Mouse (Mus musculus): Measurements from ENCODE around the gene Pla2g2d. TPM values are rescaled to one million over a fixed set of nuclear protein-coding genes. Genes with fewer than 3 reads are reported as not detected.

Pla2g2d gene
- polyA plus RNA-seq, 1 experiment from 2014 or later, result 0.13 TPM

DNA sequence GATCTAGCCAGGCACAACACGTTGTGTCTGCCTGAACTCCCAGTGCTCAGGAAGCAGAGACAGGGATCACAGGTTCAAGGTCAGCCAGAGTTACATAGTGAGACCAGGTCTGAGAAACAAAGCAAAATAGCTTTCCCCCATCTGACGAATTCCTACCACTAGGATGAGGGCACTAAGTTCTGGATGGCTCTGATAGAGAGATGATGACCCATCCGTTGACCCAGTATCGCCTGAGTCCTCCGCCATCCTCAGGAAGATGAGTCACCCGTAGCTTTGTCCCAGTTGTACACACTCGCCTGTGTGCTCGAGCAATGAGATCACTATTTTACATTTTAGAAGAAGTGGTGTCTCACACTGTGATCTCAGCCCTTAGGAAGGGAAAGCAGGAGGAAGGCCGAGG is 13.3 kb upstream of the Pla2g2d start:
- no peak overlapping the region for H3K4me3 ChIP-seq (ENCODE audit: low read depth, low read length)
- no peak overlapping the region for H3K9ac ChIP-seq (replicated peaks; ENCODE audit: low read depth, low read length)
- ATAC-seq (ENCODE audit: insufficient number of reproducible peaks, insufficient read depth, low FRiP score, low read depth), result no peak
- H3K27ac ChIP-seq (ENCODE audit: low read length), result no peak overlapping the region
- no peaks in the 10 kb centered on the region for H3K4me1 ChIP-seq (ENCODE audit: control insufficient read depth, insufficient read depth, low read length)
- no peaks in the 10 kb centered on the region for H3K36me3 ChIP-seq (ENCODE audit: control insufficient read depth, insufficient read depth, low read length)
- no peak overlapping the region for H3K4me2 ChIP-seq (replicated peaks; ENCODE audit: low read depth, low read length)
- no peaks in the 10 kb centered on the region for H3K27me3 ChIP-seq (ENCODE audit: control insufficient read depth, insufficient read depth, low read length)
- no peaks in the 10 kb centered on the region for H3K9me3 ChIP-seq (ENCODE audit: control insufficient read depth, low read depth, low read length)
- 77% methylated on average over 9 of the region's 9 CpGs for WGBS

DNA sequence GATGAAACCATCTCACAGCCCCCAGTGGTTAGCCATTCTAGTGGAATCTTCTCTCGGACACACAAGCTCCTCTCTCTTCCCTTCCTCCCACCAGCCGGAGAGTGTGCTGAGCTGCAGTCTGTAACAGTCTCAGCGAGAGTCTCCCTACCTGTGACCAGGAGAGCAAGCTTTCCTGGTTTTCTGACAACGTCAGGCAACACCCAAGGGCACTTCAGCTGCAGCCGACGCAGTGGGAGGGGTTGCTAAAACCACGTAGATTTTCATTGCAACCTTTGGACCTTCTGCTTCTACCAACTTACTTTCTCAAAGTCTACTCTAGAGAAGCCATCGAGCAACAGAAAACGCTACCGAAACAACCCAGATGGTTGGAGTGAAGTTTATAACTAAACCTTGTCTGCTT is 3.6 kb upstream of the Pla2g2d start:
- H3K4me3 ChIP-seq (ENCODE audit: low read depth, low read length), result no peak overlapping the region
- H3K36me3 ChIP-seq (ENCODE audit: control insufficient read depth, insufficient read depth, low read length), result no peaks in the 10 kb centered on the region
- WGBS, result 66% methylated on average over 10 of the region's 10 CpGs
- no peak overlapping the region for H3K27ac ChIP-seq (ENCODE audit: low read length)
- H3K4me1 ChIP-seq (ENCODE audit: control insufficient read depth, insufficient read depth, low read length), result no peaks in the 10 kb centered on the region
- no peak overlapping the region for H3K4me2 ChIP-seq (replicated peaks; ENCODE audit: low read depth, low read length)
- H3K9ac ChIP-seq (replicated peaks; ENCODE audit: low read depth, low read length), result no peak overlapping the region
- H3K9me3 ChIP-seq (ENCODE audit: control insufficient read depth, low read depth, low read length), result no peaks in the 10 kb centered on the region
- H3K27me3 ChIP-seq (ENCODE audit: control insufficient read depth, insufficient read depth, low read length), result no peaks in the 10 kb centered on the region
- ATAC-seq (ENCODE audit: insufficient number of reproducible peaks, insufficient read depth, low FRiP score, low read depth), result 0 out of 2 replicates have a peak, but pooled peaks have one; percentile 69

DNA sequence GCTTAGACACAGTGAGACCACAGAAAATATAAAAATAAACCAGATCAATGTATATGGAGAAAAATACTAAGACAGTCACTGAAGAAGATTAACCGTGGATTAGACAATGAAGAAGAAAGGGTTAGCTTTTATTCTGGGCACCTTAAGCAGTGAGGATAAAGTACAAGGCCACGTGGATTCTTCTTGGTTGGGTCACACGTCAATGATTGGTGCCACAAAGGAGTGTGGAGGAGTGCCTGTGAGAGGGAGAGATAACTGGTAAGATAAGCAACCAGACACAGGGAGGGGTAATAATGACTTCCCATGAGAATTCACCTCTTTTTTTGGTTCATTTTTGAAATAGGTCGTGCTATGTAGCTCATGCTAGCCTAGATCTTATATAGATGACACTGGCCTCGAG is 3.1 kb upstream of the Pla2g2d start:
- Histone ChIP-seq H3K36me3 (ENCODE audit: control insufficient read depth, insufficient read depth, low read length) (no peaks in the 10 kb centered on the region), H3K9me3 (ENCODE audit: control insufficient read depth, low read depth, low read length) (no peaks in the 10 kb centered on the region), H3K4me3 (ENCODE audit: low read depth, low read length) (no peak overlapping the region), H3K4me2 (replicated peaks; ENCODE audit: low read depth, low read length) (no peak overlapping the region), H3K9ac (replicated peaks; ENCODE audit: low read depth, low read length) (no peak overlapping the region), H3K27ac (ENCODE audit: low read length) (no peak overlapping the region), H3K27me3 (ENCODE audit: control insufficient read depth, insufficient read depth, low read length) (no peaks in the 10 kb centered on the region), H3K4me1 (ENCODE audit: control insufficient read depth, insufficient read depth, low read length) (no peaks in the 10 kb centered on the region)
- ATAC-seq (ENCODE audit: insufficient number of reproducible peaks, insufficient read depth, low FRiP score, low read depth), result no peak
- WGBS, result 84% methylated on average over 5 of the region's 5 CpGs

DNA sequence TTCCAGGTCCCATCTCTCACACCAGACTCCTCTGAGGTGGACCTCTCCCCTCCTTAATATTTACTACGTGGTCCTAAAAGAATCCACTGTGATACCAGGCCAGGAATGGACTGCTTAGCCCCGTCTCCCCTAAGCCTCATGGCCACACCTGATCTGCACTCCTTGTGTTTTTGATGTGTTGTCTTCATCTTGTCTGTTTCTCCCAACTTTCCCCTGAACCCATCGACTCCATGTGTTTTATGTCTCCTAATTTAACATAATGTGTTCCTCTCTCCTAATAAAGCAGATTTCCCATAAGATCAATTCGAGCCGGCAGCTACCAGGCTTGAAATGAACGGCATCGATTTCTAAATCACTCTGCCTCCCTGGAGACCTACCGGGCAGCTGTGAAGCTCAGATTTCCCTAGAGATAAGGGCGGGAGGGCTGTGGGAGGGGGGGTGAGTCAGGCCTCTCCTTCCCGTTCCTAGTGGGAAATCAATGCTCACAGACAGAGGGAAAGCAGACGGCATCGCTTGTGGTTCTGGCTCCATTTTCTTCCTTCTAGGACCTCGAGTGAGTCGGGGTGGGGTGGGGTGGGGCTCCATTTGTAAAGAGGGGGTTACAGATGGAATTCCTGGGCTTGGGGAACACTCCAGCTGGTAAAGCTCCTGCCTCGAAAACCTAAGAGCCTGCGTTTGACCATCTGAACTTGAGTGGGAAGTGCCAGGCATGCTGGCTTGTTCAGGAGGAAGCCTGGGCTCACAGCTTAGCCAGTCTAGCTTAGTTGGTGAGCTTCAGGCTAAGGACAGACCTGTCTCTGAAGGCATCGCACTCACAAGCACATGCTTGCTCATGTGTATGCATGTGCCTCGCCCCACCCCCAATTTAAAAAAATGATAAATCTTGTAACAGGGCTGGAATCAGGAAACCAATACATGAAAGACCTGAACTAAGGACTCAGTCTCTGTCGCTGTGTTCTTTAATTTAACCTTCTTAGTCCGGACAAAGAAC is 2.2 kb downstream of the Pla2g2d start:
- H3K9ac ChIP-seq (replicated peaks; ENCODE audit: low read depth, low read length), result no peak overlapping the region
- H3K9me3 ChIP-seq (ENCODE audit: control insufficient read depth, low read depth, low read length), result no peaks in the 10 kb centered on the region
- ATAC-seq (ENCODE audit: insufficient number of reproducible peaks, insufficient read depth, low FRiP score, low read depth), result no peak
- 0 out of 2 replicates have a peak, but pooled peaks cover 3% of the 10 kb centered on the region for H3K4me1 ChIP-seq (ENCODE audit: control insufficient read depth, insufficient read depth, low read length)
- no peak overlapping the region for H3K4me2 ChIP-seq (replicated peaks; ENCODE audit: low read depth, low read length)
- no peak overlapping the region for H3K27ac ChIP-seq (ENCODE audit: low read length)
- no peaks in the 10 kb centered on the region for H3K27me3 ChIP-seq (ENCODE audit: control insufficient read depth, insufficient read depth, low read length)
- H3K36me3 ChIP-seq (ENCODE audit: control insufficient read depth, insufficient read depth, low read length), result no peaks in the 10 kb centered on the region
- 31% methylated on average over 20 of the region's 20 CpGs for WGBS
- no peak overlapping the region for H3K4me3 ChIP-seq (ENCODE audit: low read depth, low read length)

DNA sequence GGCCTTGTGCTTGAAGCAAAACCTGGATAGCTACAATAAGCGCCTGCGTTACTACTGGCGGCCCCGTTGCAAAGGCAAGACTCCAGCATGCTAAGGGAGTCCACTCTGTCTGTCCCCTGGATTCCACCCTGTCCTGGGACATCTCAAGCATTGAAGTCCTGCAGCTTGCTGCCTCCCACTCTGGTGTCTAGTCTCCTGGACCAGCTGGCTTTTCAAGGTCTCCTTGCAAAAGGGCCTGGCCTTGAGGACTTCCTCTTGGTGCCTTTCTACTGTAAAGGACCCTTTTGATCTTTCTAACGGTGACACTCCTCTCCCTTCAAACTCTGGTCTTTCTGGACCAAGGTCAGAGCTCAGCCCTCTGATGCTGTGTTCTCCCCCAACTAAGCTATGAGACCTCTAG is 4.8 kb downstream of the Pla2g2d start:
- no peak for ATAC-seq (ENCODE audit: insufficient number of reproducible peaks, insufficient read depth, low FRiP score, low read depth)
- Histone ChIP-seq H3K9me3 (ENCODE audit: control insufficient read depth, low read depth, low read length) (no peaks in the 10 kb centered on the region), H3K4me3 (ENCODE audit: low read depth, low read length) (no peak overlapping the region), H3K36me3 (ENCODE audit: control insufficient read depth, insufficient read depth, low read length) (no peaks in the 10 kb centered on the region), H3K27me3 (ENCODE audit: control insufficient read depth, insufficient read depth, low read length) (no peaks in the 10 kb centered on the region), H3K9ac (replicated peaks; ENCODE audit: low read depth, low read length) (no peak overlapping the region), H3K4me2 (replicated peaks; ENCODE audit: low read depth, low read length) (no peak overlapping the region), H3K27ac (ENCODE audit: low read length) (no peak overlapping the region), H3K4me1 (ENCODE audit: control insufficient read depth, insufficient read depth, low read length) (0 out of 2 replicates have a peak, but pooled peaks cover 3% of the 10 kb centered on the region)
- WGBS, result 77% methylated on average over 5 of the region's 5 CpGs

DNA sequence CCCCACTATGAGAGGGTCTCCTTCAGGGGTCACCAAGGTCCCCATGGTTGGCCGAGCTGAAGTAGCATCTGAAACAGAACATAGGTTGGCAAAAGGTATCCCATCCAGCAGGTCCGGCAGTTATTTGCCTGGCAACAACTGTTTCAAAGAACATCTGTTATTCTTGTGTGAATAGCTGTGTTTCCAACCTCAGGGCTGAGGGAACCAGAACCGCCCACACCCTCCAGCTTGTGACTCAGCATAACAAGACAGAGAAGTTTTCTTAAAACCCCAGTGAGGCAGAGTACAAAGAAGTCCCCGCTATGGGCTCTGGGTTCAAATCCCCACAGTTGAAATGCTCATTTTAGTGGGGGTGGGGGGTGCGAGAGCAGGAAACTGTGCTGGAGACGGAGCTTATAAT is 6.6 kb downstream of the Pla2g2d start:
- Histone ChIP-seq H3K4me3 (ENCODE audit: low read depth, low read length) (no peak overlapping the region), H3K27ac (ENCODE audit: low read length) (no peak overlapping the region), H3K9ac (replicated peaks; ENCODE audit: low read depth, low read length) (no peak overlapping the region), H3K9me3 (ENCODE audit: control insufficient read depth, low read depth, low read length) (no peaks in the 10 kb centered on the region), H3K4me1 (ENCODE audit: control insufficient read depth, insufficient read depth, low read length) (0 out of 2 replicates have a peak, but pooled peaks cover 6% of the 10 kb centered on the region), H3K36me3 (ENCODE audit: control insufficient read depth, insufficient read depth, low read length) (no peaks in the 10 kb centered on the region), H3K4me2 (replicated peaks; ENCODE audit: low read depth, low read length) (no peak overlapping the region), H3K27me3 (ENCODE audit: control insufficient read depth, insufficient read depth, low read length) (no peaks in the 10 kb centered on the region)
- no peak for ATAC-seq (ENCODE audit: insufficient number of reproducible peaks, insufficient read depth, low FRiP score, low read depth)
- 78% methylated on average over 6 of the region's 6 CpGs for WGBS

DNA sequence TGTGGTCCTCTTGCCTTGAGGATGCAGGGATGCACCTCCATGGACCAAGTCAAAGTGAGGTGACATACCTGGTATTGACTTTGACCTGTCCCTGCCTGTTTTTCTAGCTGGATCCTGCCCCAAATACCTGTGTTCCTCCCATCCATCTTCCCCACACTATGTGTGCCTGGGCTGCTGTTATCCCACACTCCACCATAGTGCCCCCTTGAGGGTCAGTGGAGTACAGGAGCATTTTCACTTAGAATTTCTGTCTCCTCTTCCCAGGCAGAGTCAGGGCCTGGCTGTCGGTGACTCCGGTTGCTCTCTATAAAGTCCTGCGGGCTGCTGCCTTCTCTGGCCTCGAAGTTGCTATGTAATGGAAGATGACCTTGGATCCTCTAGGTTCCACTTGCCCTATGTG is 10.2 kb downstream of the Pla2g2d start:
- ATAC-seq (ENCODE audit: insufficient number of reproducible peaks, insufficient read depth, low FRiP score, low read depth), result no peak
- WGBS, result 59% methylated on average over 4 of the region's 4 CpGs
- H3K4me2 ChIP-seq (replicated peaks; ENCODE audit: low read depth, low read length), result no peak overlapping the region

DNA sequence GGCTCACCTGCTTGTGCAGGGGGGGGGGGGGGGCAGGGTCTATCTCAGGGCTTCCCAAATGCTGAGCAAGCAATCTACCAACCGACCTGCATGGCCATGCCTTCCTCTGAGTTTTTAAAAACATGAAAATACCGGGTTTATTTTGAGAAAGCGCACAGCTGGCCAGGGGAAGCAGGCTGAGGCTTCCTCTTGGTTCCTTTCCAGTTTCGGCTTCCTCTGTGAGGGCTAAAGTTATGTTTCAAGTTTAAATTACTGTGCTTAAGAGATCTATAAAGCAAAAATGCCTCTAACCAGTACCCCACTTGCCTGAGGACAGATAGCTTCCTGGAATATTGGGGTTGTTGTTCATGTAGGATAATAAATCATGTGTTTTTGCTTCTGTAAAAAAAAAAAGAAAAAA is 10.6 kb downstream of the Pla2g2d start:
- WGBS, result 53% methylated on average over 4 of the region's 4 CpGs
- Histone ChIP-seq H3K36me3 (ENCODE audit: control insufficient read depth, insufficient read depth, low read length) (no peaks in the 10 kb centered on the region), H3K27ac (ENCODE audit: low read length) (no peak overlapping the region), H3K4me2 (replicated peaks; ENCODE audit: low read depth, low read length) (no peak overlapping the region), H3K27me3 (ENCODE audit: control insufficient read depth, insufficient read depth, low read length) (no peaks in the 10 kb centered on the region), H3K9ac (replicated peaks; ENCODE audit: low read depth, low read length) (no peak overlapping the region), H3K4me1 (ENCODE audit: control insufficient read depth, insufficient read depth, low read length) (0 out of 2 replicates have a peak, but pooled peaks cover 3% of the 10 kb centered on the region), H3K4me3 (ENCODE audit: low read depth, low read length) (no peak overlapping the region), H3K9me3 (ENCODE audit: control insufficient read depth, low read depth, low read length) (no peaks in the 10 kb centered on the region)
- no peak for ATAC-seq (ENCODE audit: insufficient number of reproducible peaks, insufficient read depth, low FRiP score, low read depth)

More for the DNA sequence above, 10.2 kb downstream of the Pla2g2d start:
- H3K4me3 ChIP-seq (ENCODE audit: low read depth, low read length), result no peak overlapping the region
- H3K27ac ChIP-seq (ENCODE audit: low read length), result no peak overlapping the region
- H3K9me3 ChIP-seq (ENCODE audit: control insufficient read depth, low read depth, low read length), result no peaks in the 10 kb centered on the region
- H3K9ac ChIP-seq (replicated peaks; ENCODE audit: low read depth, low read length), result no peak overlapping the region
- no peaks in the 10 kb centered on the region for H3K36me3 ChIP-seq (ENCODE audit: control insufficient read depth, insufficient read depth, low read length)
- H3K27me3 ChIP-seq (ENCODE audit: control insufficient read depth, insufficient read depth, low read length), result no peaks in the 10 kb centered on the region
- H3K4me1 ChIP-seq (ENCODE audit: control insufficient read depth, insufficient read depth, low read length), result 0 out of 2 replicates have a peak, but pooled peaks cover 3% of the 10 kb centered on the region

Measured in stomach, embryonic 14.5 days (tissue).